Mouse (Mus musculus): Measurements from ENCODE around the gene Ccser1. TPM values are rescaled to one million over a fixed set of nuclear protein-coding genes. Genes with fewer than 3 reads are reported as not detected.

The Ccser1 gene
- polyA plus RNA-seq, 1 experiment from 2014 or later = 6.1 TPM

- no peaks in the 10 kb centered on the region for H3K4me1 ChIP-seq (ENCODE audit: control insufficient read depth, insufficient read depth, low read length)
- ATAC-seq (ENCODE audit: low read depth) (no peak), DNase-seq (ENCODE audit: low spot score) (no peak)
- no peak overlapping the region for H3K4me3 ChIP-seq (ENCODE audit: low read depth, low read length)
- no peaks in the 10 kb centered on the region for H3K27me3 ChIP-seq (replicated peaks; ENCODE audit: control insufficient read depth, insufficient read depth, low read length)
- H3K9me3 ChIP-seq (ENCODE audit: control insufficient read depth, low read length) = no peaks in the 10 kb centered on the region
- H3K27ac ChIP-seq (replicated peaks; ENCODE audit: low read depth, low read length) = no peak overlapping the region
- H3K9ac ChIP-seq (ENCODE audit: low read depth, low read length) = no peak overlapping the region
- no peaks in the 10 kb centered on the region for H3K36me3 ChIP-seq (ENCODE audit: control insufficient read depth, insufficient read depth, low read length)
- H3K4me2 ChIP-seq (ENCODE audit: low read depth, low read length) = no peak overlapping the region
- 80% methylated on average over 3 of the region's 3 CpGs for WGBS
Observed at GRCm38 (mm10) chr6:61485336-61485735, 305.2 kb downstream of the Ccser1 start.

- Histone ChIP-seq H3K4me1 (ENCODE audit: control insufficient read depth, insufficient read depth, low read length) (no peaks in the 10 kb centered on the region), H3K9me3 (ENCODE audit: control insufficient read depth, low read length) (no peaks in the 10 kb centered on the region), H3K27ac (replicated peaks; ENCODE audit: low read depth, low read length) (no peak overlapping the region), H3K9ac (ENCODE audit: low read depth, low read length) (no peak overlapping the region), H3K4me2 (ENCODE audit: low read depth, low read length) (no peak overlapping the region), H3K36me3 (ENCODE audit: control insufficient read depth, insufficient read depth, low read length) (no peaks in the 10 kb centered on the region), H3K4me3 (ENCODE audit: low read depth, low read length) (no peak overlapping the region), H3K27me3 (replicated peaks; ENCODE audit: control insufficient read depth, insufficient read depth, low read length) (no peaks in the 10 kb centered on the region)
- no peak for ATAC-seq (ENCODE audit: low read depth)
- 80% methylated on average over 4 of the region's 4 CpGs for WGBS
- no peak for DNase-seq (ENCODE audit: low spot score)
Observed at GRCm38 (mm10) chr6:61491979-61492821, 312.1 kb downstream of the Ccser1 start.

DNA sequence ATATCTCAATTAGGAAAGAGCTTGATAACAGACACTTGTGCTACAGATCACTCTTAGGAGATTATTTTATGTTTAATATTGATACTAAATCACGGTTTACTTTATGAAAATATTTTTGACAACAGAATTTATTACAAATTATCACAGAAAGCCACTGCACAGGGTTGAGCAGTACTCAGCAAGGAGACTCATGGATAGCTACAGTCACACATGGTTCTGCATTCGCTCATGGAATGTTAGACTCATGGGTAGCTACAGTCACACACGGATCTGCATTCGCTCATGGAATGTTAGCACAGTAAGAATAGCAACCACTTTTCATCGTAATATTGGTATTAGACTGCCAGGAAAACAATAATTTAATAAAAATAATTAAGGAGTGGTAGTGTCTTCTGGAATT lies 313.3 kb downstream of the Ccser1 start:
- no peak for DNase-seq (ENCODE audit: low spot score)
- Histone ChIP-seq H3K9me3 (ENCODE audit: control insufficient read depth, low read length) (no peaks in the 10 kb centered on the region), H3K27me3 (replicated peaks; ENCODE audit: control insufficient read depth, insufficient read depth, low read length) (no peaks in the 10 kb centered on the region), H3K27ac (replicated peaks; ENCODE audit: low read depth, low read length) (no peak overlapping the region), H3K36me3 (ENCODE audit: control insufficient read depth, insufficient read depth, low read length) (no peaks in the 10 kb centered on the region), H3K4me3 (ENCODE audit: low read depth, low read length) (no peak overlapping the region), H3K4me2 (ENCODE audit: low read depth, low read length) (no peak overlapping the region), H3K4me1 (ENCODE audit: control insufficient read depth, insufficient read depth, low read length) (no peaks in the 10 kb centered on the region), H3K9ac (ENCODE audit: low read depth, low read length) (no peak overlapping the region)
- WGBS = 84% methylated on average over 5 of the region's 5 CpGs
- ATAC-seq (ENCODE audit: low read depth) = no peak

DNA sequence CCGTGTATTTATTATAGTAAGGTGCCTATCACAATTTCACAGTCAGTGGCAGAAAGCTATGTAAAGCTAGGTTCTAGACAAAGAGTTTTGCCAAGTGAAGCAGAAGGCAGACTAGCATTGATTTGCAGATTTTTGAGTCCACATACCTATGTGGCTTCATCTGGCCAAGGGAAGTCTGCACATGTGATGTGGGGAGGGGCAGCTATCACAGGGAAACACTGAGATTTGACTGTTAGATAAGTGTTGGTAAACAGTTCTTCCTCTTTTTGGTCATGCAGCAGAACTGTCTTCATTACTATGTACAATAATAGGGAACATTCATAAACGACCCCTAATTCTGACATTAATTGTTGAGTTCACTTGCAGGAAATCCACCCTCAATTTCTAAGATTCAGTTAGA lies 335.2 kb downstream of the Ccser1 start:
- Histone ChIP-seq H3K27me3 (replicated peaks; ENCODE audit: control insufficient read depth, insufficient read depth, low read length) (no peaks in the 10 kb centered on the region), H3K4me3 (ENCODE audit: low read depth, low read length) (no peak overlapping the region), H3K36me3 (ENCODE audit: control insufficient read depth, insufficient read depth, low read length) (no peaks in the 10 kb centered on the region), H3K4me1 (ENCODE audit: control insufficient read depth, insufficient read depth, low read length) (no peaks in the 10 kb centered on the region), H3K9ac (ENCODE audit: low read depth, low read length) (no peak overlapping the region), H3K9me3 (ENCODE audit: control insufficient read depth, low read length) (no peaks in the 10 kb centered on the region), H3K27ac (replicated peaks; ENCODE audit: low read depth, low read length) (no peak overlapping the region), H3K4me2 (ENCODE audit: low read depth, low read length) (no peak overlapping the region)
- no peak for ATAC-seq (ENCODE audit: low read depth)
- no peak for DNase-seq (ENCODE audit: low spot score)
- 63% methylated on average over 2 of the region's 2 CpGs for WGBS

GRCm38 (mm10) chr6:61521587-61521986 lies 341.5 kb downstream of the Ccser1 start:
- Histone ChIP-seq H3K4me3 (ENCODE audit: low read depth, low read length) (no peak overlapping the region), H3K4me1 (ENCODE audit: control insufficient read depth, insufficient read depth, low read length) (no peaks in the 10 kb centered on the region), H3K4me2 (ENCODE audit: low read depth, low read length) (no peak overlapping the region), H3K9me3 (ENCODE audit: control insufficient read depth, low read length) (no peaks in the 10 kb centered on the region), H3K27me3 (replicated peaks; ENCODE audit: control insufficient read depth, insufficient read depth, low read length) (no peaks in the 10 kb centered on the region), H3K27ac (replicated peaks; ENCODE audit: low read depth, low read length) (no peak overlapping the region), H3K9ac (ENCODE audit: low read depth, low read length) (no peak overlapping the region), H3K36me3 (ENCODE audit: control insufficient read depth, insufficient read depth, low read length) (no peaks in the 10 kb centered on the region)
- WGBS = 84% methylated on average over 2 of the region's 2 CpGs
- DNase-seq (ENCODE audit: low spot score) (no peak), ATAC-seq (ENCODE audit: low read depth) (no peak)

DNA sequence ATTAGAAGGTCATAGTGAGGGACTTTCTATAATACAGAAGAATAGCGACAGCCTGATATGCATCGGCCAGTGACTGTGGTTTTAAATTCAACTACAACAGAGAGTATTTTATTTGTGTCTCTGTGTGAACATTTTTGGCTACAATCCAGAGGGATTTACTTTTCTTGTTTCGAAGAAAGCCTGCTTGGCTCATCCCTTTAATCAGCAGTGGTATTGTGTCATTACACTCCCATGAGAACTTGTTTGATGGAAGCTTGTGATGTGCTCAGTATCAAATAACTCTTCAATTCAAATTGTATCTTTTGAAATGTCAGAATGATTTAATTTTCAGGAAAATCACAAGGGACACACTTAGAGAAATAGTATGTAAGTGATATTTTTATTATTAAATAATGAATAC lies 342.0 kb downstream of the Ccser1 start:
- Histone ChIP-seq H3K9ac (ENCODE audit: low read depth, low read length) (no peak overlapping the region), H3K36me3 (ENCODE audit: control insufficient read depth, insufficient read depth, low read length) (no peaks in the 10 kb centered on the region), H3K4me2 (ENCODE audit: low read depth, low read length) (no peak overlapping the region), H3K27me3 (replicated peaks; ENCODE audit: control insufficient read depth, insufficient read depth, low read length) (no peaks in the 10 kb centered on the region), H3K4me1 (ENCODE audit: control insufficient read depth, insufficient read depth, low read length) (no peaks in the 10 kb centered on the region), H3K9me3 (ENCODE audit: control insufficient read depth, low read length) (no peaks in the 10 kb centered on the region), H3K27ac (replicated peaks; ENCODE audit: low read depth, low read length) (no peak overlapping the region), H3K4me3 (ENCODE audit: low read depth, low read length) (no peak overlapping the region)
- DNase-seq (ENCODE audit: low spot score) (peak; percentile 61), ATAC-seq (ENCODE audit: low read depth) (peak; percentile 49; the same call in 1 of the 2 replicates)
- WGBS = 50% methylated on average over 3 of the region's 3 CpGs

- ATAC-seq (ENCODE audit: low read depth) (peak; percentile 89), DNase-seq (ENCODE audit: low spot score) (peak; percentile 77)
- no peaks in the 10 kb centered on the region for H3K4me1 ChIP-seq (ENCODE audit: control insufficient read depth, insufficient read depth, low read length)
- no peaks in the 10 kb centered on the region for H3K27me3 ChIP-seq (replicated peaks; ENCODE audit: control insufficient read depth, insufficient read depth, low read length)
- H3K27ac ChIP-seq (replicated peaks; ENCODE audit: low read depth, low read length) = no peak overlapping the region; the same call in 1 of the 2 replicates
- H3K4me3 ChIP-seq (ENCODE audit: low read depth, low read length) = no peak overlapping the region
- H3K4me2 ChIP-seq (ENCODE audit: low read depth, low read length) = no peak overlapping the region
- no peaks in the 10 kb centered on the region for H3K9me3 ChIP-seq (ENCODE audit: control insufficient read depth, low read length)
- no peaks in the 10 kb centered on the region for H3K36me3 ChIP-seq (ENCODE audit: control insufficient read depth, insufficient read depth, low read length)
- 40% methylated on average over 14 of the region's 14 CpGs for WGBS
- no peak overlapping the region for H3K9ac ChIP-seq (ENCODE audit: low read depth, low read length)
Observed at GRCm38 (mm10) chr6:61523748-61524493, 343.8 kb downstream of the Ccser1 start.

DNA sequence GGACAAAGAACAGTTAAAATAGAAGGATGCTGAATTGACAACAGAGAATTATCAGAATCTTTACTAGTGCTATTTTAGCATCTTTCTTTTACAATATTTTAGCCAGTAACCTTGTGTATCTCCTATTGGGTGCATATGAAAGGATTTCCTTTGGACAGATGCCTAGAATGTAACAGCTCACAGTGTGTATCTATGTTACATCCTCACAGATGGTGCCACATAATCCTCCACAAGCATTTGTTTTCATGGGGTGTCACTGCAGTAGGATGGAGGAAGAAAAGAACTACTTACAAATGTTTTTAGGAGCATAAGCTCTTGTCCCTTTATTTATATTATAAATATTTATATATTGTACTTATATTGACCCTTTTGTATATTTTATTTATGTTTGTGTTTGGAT lies 360.6 kb downstream of the Ccser1 start:
- Histone ChIP-seq H3K9ac (ENCODE audit: low read depth, low read length) (no peak overlapping the region), H3K9me3 (ENCODE audit: control insufficient read depth, low read length) (no peaks in the 10 kb centered on the region), H3K4me2 (ENCODE audit: low read depth, low read length) (no peak overlapping the region), H3K36me3 (ENCODE audit: control insufficient read depth, insufficient read depth, low read length) (no peaks in the 10 kb centered on the region), H3K27ac (replicated peaks; ENCODE audit: low read depth, low read length) (no peak overlapping the region), H3K27me3 (replicated peaks; ENCODE audit: control insufficient read depth, insufficient read depth, low read length) (no peaks in the 10 kb centered on the region), H3K4me3 (ENCODE audit: low read depth, low read length) (no peak overlapping the region), H3K4me1 (ENCODE audit: control insufficient read depth, insufficient read depth, low read length) (no peaks in the 10 kb centered on the region)
- DNase-seq (ENCODE audit: low spot score) (peak; percentile 17), ATAC-seq (ENCODE audit: low read depth) (no peak)
